Mouse (Mus musculus): ENCODE measurements around the gene Rnf121.

The Rnf121 gene

GRCm38 (mm10) chr7:102000296-102000695 lies 65.0 kb downstream of the Rnf121 start:
- in situ Hi-C loops (cut with MboI, MseI), result no loop called here

GRCm38 (mm10) chr7:101999461-102000151 lies 65.7 kb downstream of the Rnf121 start:
- in situ Hi-C loops (cut with MboI, MseI), result no loop called here

- in situ Hi-C loops (cut with MboI, MseI), result no loop called here
Measured at GRCm38 (mm10) chr7:101998194-101998927, 66.9 kb downstream of the Rnf121 start.

GRCm38 (mm10) chr7:101994241-101994640 lies 71.0 kb downstream of the Rnf121 start:
- in situ Hi-C loops (cut with MboI, MseI), result no loop called here

- in situ Hi-C loops (cut with MboI, MseI), result no loop called here
Measured at GRCm38 (mm10) chr7:101985081-101985480, 80.2 kb downstream of the Rnf121 start.

- in situ Hi-C loops (cut with MboI, MseI), result no loop called here
Measured at GRCm38 (mm10) chr7:101982735-101983134, 82.5 kb downstream of the Rnf121 start.

- in situ Hi-C loops (cut with MboI, MseI), result no loop called here
Measured at GRCm38 (mm10) chr7:101974505-101974904, 90.8 kb downstream of the Rnf121 start.

GRCm38 (mm10) chr7:101973730-101974129 lies 91.5 kb downstream of the Rnf121 start:
- in situ Hi-C loops (cut with MboI, MseI), result no loop called here

- in situ Hi-C loops (cut with MboI, MseI), result no loop called here
Measured at GRCm38 (mm10) chr7:101971721-101972120, 93.5 kb downstream of the Rnf121 start.

- in situ Hi-C loops (cut with MboI, MseI), result no loop called here
Measured at GRCm38 (mm10) chr7:101970821-101971461, 94.3 kb downstream of the Rnf121 start.

GRCm38 (mm10) chr7:101970429-101970775 lies 94.9 kb downstream of the Rnf121 start:
- in situ Hi-C loops (cut with MboI, MseI), result no loop called here

- in situ Hi-C loops (cut with MboI, MseI), result no loop called here
Measured at GRCm38 (mm10) chr7:101969694-101970428, 95.4 kb downstream of the Rnf121 start.
